Mouse (Mus musculus): Measurements from ENCODE around the gene Tnik. TPM values are rescaled to one million over a fixed set of nuclear protein-coding genes. Genes with fewer than 3 reads are reported as not detected.
A peak's percentile ranks its signal among the peaks of the same experiment; 100 is the strongest.

The Tnik gene
- polyA plus RNA-seq, 1 experiment from 2014 or later, result 65.1 TPM

DNA sequence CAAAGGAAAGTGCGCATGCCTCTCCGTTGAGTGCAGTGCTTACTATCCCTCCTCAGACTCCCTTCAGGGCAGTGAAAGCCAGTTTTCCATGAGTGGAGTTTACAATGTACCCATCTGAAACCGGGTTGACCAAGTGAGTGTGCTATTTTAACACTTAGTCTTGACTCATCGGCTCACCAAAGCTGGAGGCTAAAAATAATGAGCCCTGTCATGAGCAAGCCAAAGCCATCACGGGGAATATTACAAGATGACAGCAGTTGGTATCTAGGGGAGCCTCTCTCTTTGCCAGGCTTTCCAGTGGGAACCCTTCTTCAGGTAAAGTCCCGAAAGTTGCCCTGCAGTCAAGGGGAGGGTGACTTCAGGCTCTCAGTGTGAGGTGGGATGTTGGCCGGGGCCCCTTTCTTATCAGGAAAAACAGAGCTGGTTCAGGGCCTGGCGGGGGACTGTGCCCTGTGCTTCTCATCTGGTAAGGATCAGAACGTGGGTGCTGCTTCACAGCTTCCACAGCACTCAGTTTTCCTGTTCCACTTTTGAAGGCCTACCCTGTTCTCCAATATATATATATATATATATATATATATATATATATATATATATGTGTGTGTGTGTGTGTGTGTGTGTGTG lies 136.7 kb downstream of the Tnik start:
- 83% methylated on average over 9 of the region's 9 CpGs for WGBS
- Histone ChIP-seq H3K27ac (ENCODE audit: low read depth, low read length) (no peak overlapping the region), H3K36me3 (ENCODE audit: control insufficient read depth, insufficient read depth, low read length) (no peaks in the 10 kb centered on the region), H3K9ac (ENCODE audit: low read depth, low read length) (no peak overlapping the region), H3K4me2 (ENCODE audit: low read length) (no peak overlapping the region), H3K27me3 (replicated peaks; ENCODE audit: control insufficient read depth, insufficient read depth, low read length) (no peaks in the 10 kb centered on the region), H3K9me3 (ENCODE audit: control insufficient read depth, low read length) (no peaks in the 10 kb centered on the region), H3K4me1 (ENCODE audit: control insufficient read depth, insufficient read depth, low read depth, low read length) (peaks cover 16% of the 10 kb centered on the region), H3K4me3 (ENCODE audit: low read length) (no peak overlapping the region)
- ATAC-seq, result no peak

- Histone ChIP-seq H3K9me3 (ENCODE audit: control insufficient read depth, low read length) (no peaks in the 10 kb centered on the region), H3K4me3 (ENCODE audit: low read length) (no peak overlapping the region), H3K27me3 (replicated peaks; ENCODE audit: control insufficient read depth, insufficient read depth, low read length) (no peaks in the 10 kb centered on the region), H3K4me1 (ENCODE audit: control insufficient read depth, insufficient read depth, low read depth, low read length) (peaks cover 16% of the 10 kb centered on the region), H3K36me3 (ENCODE audit: control insufficient read depth, insufficient read depth, low read length) (no peaks in the 10 kb centered on the region), H3K9ac (ENCODE audit: low read depth, low read length) (no peak overlapping the region), H3K4me2 (ENCODE audit: low read length) (no peak overlapping the region), H3K27ac (ENCODE audit: low read depth, low read length) (peak overlapping the region; percentile 31; the same call in 1 of the 2 replicates)
- no peak for ATAC-seq
- 61% methylated on average over 9 of the region's 9 CpGs for WGBS
Observed at GRCm38 (mm10) chr3:28401335-28401734, 138.3 kb downstream of the Tnik start.

- peaks cover 16% of the 10 kb centered on the region for H3K4me1 ChIP-seq (ENCODE audit: control insufficient read depth, insufficient read depth, low read depth, low read length)
- no peaks in the 10 kb centered on the region for H3K27me3 ChIP-seq (replicated peaks; ENCODE audit: control insufficient read depth, insufficient read depth, low read length)
- 55% methylated on average over 6 of the region's 6 CpGs for WGBS
- no peaks in the 10 kb centered on the region for H3K9me3 ChIP-seq (ENCODE audit: control insufficient read depth, low read length)
- no peaks in the 10 kb centered on the region for H3K36me3 ChIP-seq (ENCODE audit: control insufficient read depth, insufficient read depth, low read length)
- H3K9ac ChIP-seq (ENCODE audit: low read depth, low read length), result no peak overlapping the region
- 0 out of 2 replicates have a peak, but pooled peaks have one; percentile 4 for ATAC-seq
- no peak overlapping the region for H3K4me2 ChIP-seq (ENCODE audit: low read length)
- H3K4me3 ChIP-seq (ENCODE audit: low read length), result no peak overlapping the region
- peak overlapping the region; percentile 72; the same call in 1 of the 2 replicates for H3K27ac ChIP-seq (ENCODE audit: low read depth, low read length)
Observed at GRCm38 (mm10) chr3:28402221-28402620, 139.2 kb downstream of the Tnik start.

DNA sequence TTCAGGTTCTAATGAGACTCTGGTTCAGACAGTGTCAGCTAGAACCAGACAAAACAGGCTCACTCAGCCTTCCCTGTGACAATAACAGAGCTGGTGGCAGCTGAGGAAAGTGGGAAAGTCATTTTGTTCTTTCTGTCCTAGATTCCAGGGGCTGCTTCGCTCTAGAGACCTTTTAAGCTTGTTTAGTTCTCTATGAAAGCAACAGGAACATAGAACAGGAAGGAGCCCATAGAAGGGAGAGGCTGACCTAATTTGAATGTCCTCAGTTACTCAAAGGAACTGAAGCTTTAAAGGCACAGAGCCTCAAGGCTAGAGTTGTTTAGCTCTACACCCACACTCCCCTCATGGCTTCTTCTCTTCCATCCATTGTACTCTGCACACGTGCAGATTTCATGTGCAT lies 142.4 kb downstream of the Tnik start:
- 67% methylated on average over 2 of the region's 2 CpGs for WGBS
- Histone ChIP-seq H3K27me3 (replicated peaks; ENCODE audit: control insufficient read depth, insufficient read depth, low read length) (no peaks in the 10 kb centered on the region), H3K27ac (ENCODE audit: low read depth, low read length) (peak overlapping the region; percentile 30; the same call in 1 of the 2 replicates), H3K4me2 (ENCODE audit: low read length) (no peak overlapping the region), H3K36me3 (ENCODE audit: control insufficient read depth, insufficient read depth, low read length) (no peaks in the 10 kb centered on the region), H3K4me3 (ENCODE audit: low read length) (no peak overlapping the region), H3K4me1 (ENCODE audit: control insufficient read depth, insufficient read depth, low read depth, low read length) (peaks cover 20% of the 10 kb centered on the region), H3K9me3 (ENCODE audit: control insufficient read depth, low read length) (no peaks in the 10 kb centered on the region), H3K9ac (ENCODE audit: low read depth, low read length) (no peak overlapping the region)
- no peak for ATAC-seq

DNA sequence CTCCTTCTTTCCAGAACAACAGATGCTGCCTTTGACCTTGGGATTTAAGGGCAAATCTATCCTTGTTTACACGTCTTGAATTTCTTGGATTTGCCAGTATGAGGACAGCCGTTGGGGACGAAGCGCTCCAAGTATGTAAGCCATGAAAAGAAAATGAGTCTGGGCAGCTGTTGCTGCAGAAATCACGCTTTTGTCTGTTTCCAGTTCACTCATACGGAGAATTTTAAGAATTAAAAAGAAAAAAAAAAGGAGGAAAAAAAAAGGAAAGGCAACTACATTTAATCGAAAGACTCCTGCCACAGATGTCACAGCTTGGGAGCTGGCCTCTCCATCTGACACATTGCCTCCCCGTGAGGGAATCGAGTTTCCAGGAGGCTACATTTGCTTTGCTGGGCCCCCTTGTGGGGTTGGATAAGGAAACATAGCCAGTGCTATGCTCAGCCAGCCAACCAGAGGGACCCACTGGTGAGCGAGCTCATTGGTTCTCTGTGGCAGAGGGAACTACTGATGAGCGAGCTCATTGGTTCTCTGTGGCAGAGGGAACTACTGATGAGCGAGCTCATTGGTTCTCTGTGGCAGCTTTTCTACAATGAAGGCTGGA lies 145.9 kb downstream of the Tnik start:
- ATAC-seq, result peak; percentile 79
- Histone ChIP-seq H3K4me2 (ENCODE audit: low read length) (peak overlapping the region; percentile 13; the same call in 1 of the 2 replicates), H3K27me3 (replicated peaks; ENCODE audit: control insufficient read depth, insufficient read depth, low read length) (no peaks in the 10 kb centered on the region), H3K27ac (ENCODE audit: low read depth, low read length) (peak overlapping the region; percentile 52; the same call in 1 of the 2 replicates), H3K4me1 (ENCODE audit: control insufficient read depth, insufficient read depth, low read depth, low read length) (peaks cover 6% of the 10 kb centered on the region; the same call in 1 of the 2 replicates), H3K9ac (ENCODE audit: low read depth, low read length) (no peak overlapping the region), H3K4me3 (ENCODE audit: low read length) (no peak overlapping the region), H3K36me3 (ENCODE audit: control insufficient read depth, insufficient read depth, low read length) (no peaks in the 10 kb centered on the region), H3K9me3 (ENCODE audit: control insufficient read depth, low read length) (no peaks in the 10 kb centered on the region)
- 35% methylated on average over 12 of the region's 12 CpGs for WGBS

- peak; percentile 44; the same call in 1 of the 2 replicates for ATAC-seq
- Histone ChIP-seq H3K4me3 (ENCODE audit: low read length) (no peak overlapping the region), H3K36me3 (ENCODE audit: control insufficient read depth, insufficient read depth, low read length) (no peaks in the 10 kb centered on the region), H3K27me3 (replicated peaks; ENCODE audit: control insufficient read depth, insufficient read depth, low read length) (no peaks in the 10 kb centered on the region), H3K4me1 (ENCODE audit: control insufficient read depth, insufficient read depth, low read depth, low read length) (peaks cover 14% of the 10 kb centered on the region; the same call in 1 of the 2 replicates), H3K4me2 (ENCODE audit: low read length) (no peak overlapping the region), H3K27ac (ENCODE audit: low read depth, low read length) (no peak overlapping the region), H3K9ac (ENCODE audit: low read depth, low read length) (no peak overlapping the region), H3K9me3 (ENCODE audit: control insufficient read depth, low read length) (no peaks in the 10 kb centered on the region)
- 55% methylated on average over 3 of the region's 3 CpGs for WGBS
Observed at GRCm38 (mm10) chr3:28410269-28410668, 147.3 kb downstream of the Tnik start.

- 21% methylated on average over 2 of the region's 2 CpGs for WGBS
- H3K27ac ChIP-seq (ENCODE audit: low read depth, low read length), result no peak overlapping the region
Observed at GRCm38 (mm10) chr3:28415986-28416385, 153.0 kb downstream of the Tnik start.

DNA sequence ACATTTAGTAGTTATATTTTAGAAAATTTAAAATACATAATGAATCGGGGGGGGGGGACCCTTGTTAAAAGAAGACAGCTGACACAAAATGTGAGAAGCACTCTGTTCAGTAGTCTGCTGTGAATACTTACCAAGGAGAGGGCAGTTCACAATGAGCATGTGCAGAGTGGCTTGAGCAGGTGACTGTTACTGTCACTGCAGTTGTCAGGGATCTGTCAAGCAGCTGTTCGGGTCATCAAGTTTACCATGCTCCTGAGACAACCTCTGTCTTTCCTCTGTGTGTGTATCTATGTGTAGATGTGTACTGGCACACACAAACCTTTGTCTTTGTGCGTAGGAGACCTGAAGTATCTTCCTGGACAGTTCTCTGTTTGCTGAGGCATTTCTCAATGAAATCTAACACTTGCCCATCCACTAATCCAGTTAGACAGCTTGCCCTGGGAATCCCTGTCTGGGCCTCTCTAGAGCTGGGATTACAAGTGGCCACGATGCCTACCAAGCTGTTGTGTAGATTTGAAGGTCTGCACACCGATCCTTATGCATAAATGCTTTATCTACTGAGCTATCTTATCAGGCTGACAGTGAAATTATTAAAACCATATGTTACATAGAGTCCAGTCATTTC lies 154.2 kb downstream of the Tnik start:
- no peak for ATAC-seq
- Histone ChIP-seq H3K9me3 (ENCODE audit: control insufficient read depth, low read length) (no peaks in the 10 kb centered on the region), H3K27me3 (replicated peaks; ENCODE audit: control insufficient read depth, insufficient read depth, low read length) (no peaks in the 10 kb centered on the region), H3K36me3 (ENCODE audit: control insufficient read depth, insufficient read depth, low read length) (no peaks in the 10 kb centered on the region), H3K4me3 (ENCODE audit: low read length) (no peak overlapping the region), H3K4me1 (ENCODE audit: control insufficient read depth, insufficient read depth, low read depth, low read length) (peaks cover 21% of the 10 kb centered on the region), H3K27ac (ENCODE audit: low read depth, low read length) (no peak overlapping the region), H3K4me2 (ENCODE audit: low read length) (no peak overlapping the region), H3K9ac (ENCODE audit: low read depth, low read length) (no peak overlapping the region)
- WGBS, result 80% methylated on average over 5 of the region's 5 CpGs

More at GRCm38 (mm10) chr3:28415986-28416385, 153.0 kb downstream of the Tnik start:
- Histone ChIP-seq H3K27me3 (replicated peaks; ENCODE audit: control insufficient read depth, insufficient read depth, low read length) (no peaks in the 10 kb centered on the region), H3K9ac (ENCODE audit: low read depth, low read length) (no peak overlapping the region), H3K4me1 (ENCODE audit: control insufficient read depth, insufficient read depth, low read depth, low read length) (peaks cover 17% of the 10 kb centered on the region), H3K9me3 (ENCODE audit: control insufficient read depth, low read length) (no peaks in the 10 kb centered on the region), H3K4me2 (ENCODE audit: low read length) (no peak overlapping the region), H3K36me3 (ENCODE audit: control insufficient read depth, insufficient read depth, low read length) (no peaks in the 10 kb centered on the region), H3K4me3 (ENCODE audit: low read length) (no peak overlapping the region)
- ATAC-seq, result peak; percentile 52

DNA sequence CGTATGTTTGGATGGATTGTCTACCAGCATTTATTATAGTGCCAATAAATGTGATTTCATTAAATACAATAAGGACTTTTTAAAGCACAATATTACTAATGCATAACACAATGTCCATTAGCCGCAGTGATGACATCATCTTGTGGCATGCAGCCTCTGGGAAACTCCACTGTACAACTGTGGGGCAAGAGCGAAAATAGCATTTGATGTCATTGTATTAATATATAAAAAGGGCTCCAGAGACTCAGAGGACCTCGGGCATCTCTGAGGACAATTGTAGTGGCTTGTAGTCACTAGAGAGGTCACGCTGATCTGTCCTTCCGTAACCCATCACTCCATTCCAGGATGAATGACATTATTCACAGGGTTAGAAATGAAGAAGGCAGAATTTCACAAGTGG lies 157.2 kb downstream of the Tnik start:
- Histone ChIP-seq H3K27me3 (replicated peaks; ENCODE audit: control insufficient read depth, insufficient read depth, low read length) (no peaks in the 10 kb centered on the region), H3K9ac (ENCODE audit: low read depth, low read length) (no peak overlapping the region), H3K36me3 (ENCODE audit: control insufficient read depth, insufficient read depth, low read length) (no peaks in the 10 kb centered on the region), H3K27ac (ENCODE audit: low read depth, low read length) (no peak overlapping the region), H3K4me3 (ENCODE audit: low read length) (no peak overlapping the region), H3K4me1 (ENCODE audit: control insufficient read depth, insufficient read depth, low read depth, low read length) (peaks cover 13% of the 10 kb centered on the region), H3K4me2 (ENCODE audit: low read length) (no peak overlapping the region), H3K9me3 (ENCODE audit: control insufficient read depth, low read length) (no peaks in the 10 kb centered on the region)
- WGBS, result 78% methylated on average over 6 of the region's 6 CpGs
- ATAC-seq, result no peak
